Mouse (Mus musculus) urinary bladder, postnatal 10 days (tissue): ENCODE results near the gene 1700029I15Rik.

ENCODE experiments used
- DNase-seq: peaks from one replicate; pipeline ENCODE4 v3.0.0; 2022; ENCODE audit warnings: low spot score

1700029I15Rik gene

DNA sequence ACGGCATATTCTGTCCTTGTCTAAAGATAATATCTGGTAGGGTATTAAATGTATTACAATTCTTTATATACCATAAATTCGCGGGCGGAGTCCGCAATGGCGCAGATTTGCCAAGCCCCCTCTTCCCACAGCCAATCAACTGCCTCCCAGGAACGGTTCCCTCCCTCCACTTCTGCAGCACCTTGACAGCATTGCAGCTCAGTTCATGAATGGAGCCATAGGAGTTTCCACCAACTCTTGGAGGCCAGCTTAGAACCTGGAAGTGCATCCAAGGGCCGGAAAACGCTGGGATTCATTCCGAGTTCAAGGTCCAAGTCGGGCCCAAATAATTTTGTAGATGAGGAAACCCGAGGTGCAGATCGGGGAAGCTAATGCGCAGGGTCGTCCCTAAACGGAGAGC lies 7.8 kb upstream of the 1700029I15Rik start, which contains the start of the genes Pex16 and Large2:
Pex16 (plus strand) TSS at position 163 of the 400 bp plus-strand sequence.
Large2 (minus strand) TSS at position 356 of the 400 bp plus-strand sequence.
- no peak for DNase-seq

- DNase-seq: peak; percentile 84
Measured at GRCm38 (mm10) chr2:92375099-92375623, 7.2 kb upstream of the 1700029I15Rik start.

DNA sequence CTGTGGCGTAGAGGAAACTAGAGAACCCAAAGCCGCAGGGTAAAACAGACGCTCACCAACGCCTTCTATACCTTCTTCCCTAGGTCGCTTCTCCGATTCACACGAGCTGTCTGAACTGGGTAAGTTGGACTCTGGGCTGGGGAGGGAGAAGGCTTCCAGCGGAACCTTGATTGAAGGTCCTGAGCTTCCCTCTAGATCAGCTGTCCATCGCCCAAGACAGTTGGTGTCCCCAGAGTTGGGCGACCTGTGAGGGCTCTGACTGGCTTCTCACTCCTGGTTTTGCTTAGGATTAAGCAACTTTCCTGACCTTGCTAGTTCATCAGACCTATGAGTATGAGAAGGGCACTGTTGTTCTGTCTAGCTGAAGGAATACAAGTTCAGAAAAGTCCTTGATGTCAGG lies 6.5 kb upstream of the 1700029I15Rik start:
- DNase-seq: no peak

DNA sequence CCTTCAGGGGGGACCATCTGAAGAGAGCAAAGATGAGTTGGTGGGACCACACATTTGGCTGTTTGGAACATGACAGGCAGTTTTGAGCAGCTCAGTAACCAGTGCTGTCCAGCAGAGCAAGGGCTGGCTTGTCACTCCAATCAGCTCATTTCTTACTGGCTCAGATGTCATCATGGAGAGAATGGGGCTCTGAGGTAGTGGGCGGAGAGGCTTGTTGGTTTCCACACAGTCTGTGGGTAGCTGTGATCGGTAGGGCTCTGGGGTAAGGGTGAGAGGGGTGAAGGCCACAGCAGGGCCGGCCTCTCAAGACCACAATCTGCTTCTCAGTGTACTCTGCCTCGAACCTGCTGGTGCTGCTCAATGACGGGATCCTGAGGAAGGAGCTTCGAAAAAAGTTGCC lies 6.0 kb upstream of the 1700029I15Rik start:
- DNase-seq: no peak

DNA sequence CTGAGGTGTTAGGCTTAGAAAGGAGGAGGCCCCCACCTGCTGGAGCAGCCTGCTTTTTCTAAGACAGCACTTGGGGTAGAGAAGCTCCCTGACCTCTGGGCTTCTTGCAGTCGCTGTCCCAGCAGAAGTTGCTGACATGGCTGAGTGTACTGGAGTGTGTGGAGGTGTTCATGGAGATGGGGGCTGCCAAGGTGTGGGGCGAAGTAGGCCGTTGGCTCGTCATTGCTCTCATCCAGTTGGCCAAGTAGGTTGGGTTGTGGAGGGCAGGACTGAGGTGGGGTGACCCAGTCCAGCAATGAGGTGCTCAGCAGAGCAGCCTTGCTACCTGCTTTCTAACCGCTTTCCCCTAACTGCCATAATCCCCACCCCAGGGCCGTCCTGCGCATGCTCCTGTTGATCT lies 5.0 kb upstream of the 1700029I15Rik start:
- DNase-seq: no peak

- no peak for DNase-seq
Measured at GRCm38 (mm10) chr2:92379783-92380494, 2.4 kb upstream of the 1700029I15Rik start.

DNA sequence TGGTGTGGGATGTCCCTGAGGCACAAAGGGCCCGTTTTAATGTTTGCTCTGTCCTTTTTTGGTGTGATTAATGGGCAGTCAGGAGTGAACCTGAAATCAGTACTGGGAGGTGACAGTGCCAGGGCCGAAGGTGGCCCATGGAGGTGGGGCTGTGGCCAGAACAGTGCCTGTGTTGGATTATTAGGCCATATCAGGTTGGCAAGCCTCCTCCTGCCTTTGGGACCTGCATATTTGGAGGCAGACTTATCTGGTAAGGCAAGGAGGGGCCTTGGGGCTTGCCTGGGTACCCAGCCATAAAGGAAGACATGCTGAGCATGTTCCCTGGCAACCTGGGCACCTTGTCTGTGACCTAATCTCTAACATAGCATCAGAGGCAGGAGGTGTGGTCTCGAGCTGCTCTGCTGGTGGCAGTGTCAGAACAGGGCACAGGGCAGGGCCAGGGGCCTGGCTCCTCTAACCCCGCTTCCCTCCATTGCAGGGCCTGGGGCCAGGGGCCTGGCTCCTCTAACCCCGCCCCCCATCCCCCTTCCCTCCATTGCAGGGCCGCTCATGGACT lies 1.8 kb upstream of the 1700029I15Rik start:
- no peak for DNase-seq

GRCm38 (mm10) chr2:92381161-92381560 lies 1.2 kb upstream of the 1700029I15Rik start:
- no peak for DNase-seq

DNA sequence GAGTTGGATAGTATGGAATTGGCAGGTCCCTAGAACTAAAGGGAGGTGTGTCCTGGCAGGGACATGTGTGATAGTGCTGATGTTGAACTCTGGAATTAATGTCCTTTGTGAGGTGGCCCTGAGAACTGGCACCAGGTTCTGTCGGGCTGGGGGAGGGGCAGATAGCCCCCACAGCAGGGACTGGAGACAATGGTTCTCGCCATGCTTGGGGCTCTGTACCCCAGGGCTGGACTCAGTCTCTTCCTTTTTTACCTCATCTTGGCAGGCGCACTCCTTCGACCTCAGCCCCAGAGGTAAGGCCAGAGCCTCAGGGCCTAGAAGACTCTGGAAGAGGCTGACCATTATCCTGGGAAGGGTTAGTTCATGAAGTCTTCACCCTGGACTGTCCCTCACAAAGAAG lies 421 bp downstream of the 1700029I15Rik start:
- no peak for DNase-seq

DNA sequence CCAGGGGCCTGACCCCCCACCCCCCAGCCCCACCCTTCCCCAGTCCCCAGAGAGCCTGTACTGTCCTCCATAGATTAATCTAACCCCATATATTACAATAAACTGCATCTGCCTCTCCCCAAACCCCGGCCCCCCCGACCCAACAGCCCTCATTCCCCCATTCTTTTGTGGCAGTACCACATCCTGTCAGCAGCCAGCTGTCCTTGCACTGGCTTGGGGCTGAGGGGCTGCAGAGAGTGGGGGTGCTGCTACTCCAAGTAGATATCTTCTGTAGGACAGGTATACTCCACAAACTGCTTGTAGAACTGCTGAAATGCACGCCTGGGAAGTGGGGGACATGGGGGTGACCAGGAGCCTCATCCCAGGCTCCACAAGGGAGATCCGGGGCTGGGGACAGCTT lies 1.8 kb downstream of the 1700029I15Rik start:
- DNase-seq: no peak

GRCm38 (mm10) chr2:92385113-92386051 lies 3.0 kb downstream of the 1700029I15Rik start:
- DNase-seq: no peak

DNA sequence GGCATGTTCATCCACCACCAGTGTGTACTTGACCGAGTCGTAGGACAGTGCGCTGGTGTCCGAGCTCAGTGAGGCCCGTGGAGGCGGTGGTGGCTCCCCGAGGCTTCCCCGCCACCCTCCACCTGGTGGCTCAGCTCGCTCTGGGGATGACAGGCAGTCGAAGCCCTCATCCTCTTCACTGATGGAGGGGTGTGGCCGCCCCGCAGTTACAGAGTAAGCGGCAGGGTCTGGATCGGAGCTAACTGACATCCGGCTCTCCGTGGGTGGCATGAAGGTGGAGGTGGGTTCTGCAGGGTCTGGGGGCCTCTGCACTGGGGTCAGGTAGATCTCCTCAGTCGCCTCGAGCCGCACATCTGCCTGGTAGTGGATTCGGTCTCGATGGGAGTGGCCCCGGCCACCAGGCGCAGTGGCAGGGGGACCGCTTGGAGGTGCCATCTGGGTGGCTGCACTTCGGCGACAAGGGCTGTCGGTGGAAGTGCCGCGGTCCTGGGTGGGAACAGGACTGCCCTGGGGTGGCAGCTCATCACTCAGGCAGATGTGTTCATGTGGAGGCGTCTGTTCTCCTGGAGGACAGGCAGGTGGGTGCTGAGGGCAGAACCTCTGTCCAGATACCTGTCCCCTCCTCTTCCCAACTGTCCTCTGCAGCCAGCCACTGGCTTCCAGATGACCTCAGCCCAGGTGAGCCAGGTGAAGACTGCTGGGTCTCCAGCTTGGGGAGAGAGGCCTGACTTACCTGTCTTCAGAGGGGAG lies 4.7 kb downstream of the 1700029I15Rik start:
- no peak for DNase-seq

- DNase-seq: no peak
Measured at GRCm38 (mm10) chr2:92387646-92388045, 5.3 kb downstream of the 1700029I15Rik start.

DNA sequence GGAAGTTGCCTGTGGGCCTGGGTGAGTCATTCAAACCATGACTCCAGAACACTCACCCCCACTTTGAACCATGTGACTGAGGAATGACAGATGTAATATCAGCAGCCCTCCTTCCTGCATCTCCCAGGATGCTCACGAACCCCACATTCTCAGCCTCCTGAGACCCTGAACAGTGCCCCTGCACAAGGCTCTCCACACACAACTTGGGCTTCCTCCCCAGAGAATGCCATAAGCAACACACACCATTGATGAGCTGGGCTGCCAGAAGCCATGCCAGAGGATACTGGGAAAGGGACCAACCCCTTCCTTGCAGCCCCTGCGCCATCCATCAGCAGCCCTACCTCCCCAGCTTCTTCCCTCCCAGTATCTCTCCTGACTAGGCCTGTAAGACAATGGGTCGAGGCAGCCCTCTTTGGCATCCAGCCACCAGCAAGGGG lies 5.8 kb downstream of the 1700029I15Rik start:
- no peak for DNase-seq

GRCm38 (mm10) chr2:92388891-92389641 lies 6.7 kb downstream of the 1700029I15Rik start:
- peak; percentile 49 for DNase-seq

- no peak for DNase-seq
Measured at GRCm38 (mm10) chr2:92389645-92390044, 7.3 kb downstream of the 1700029I15Rik start.

DNA sequence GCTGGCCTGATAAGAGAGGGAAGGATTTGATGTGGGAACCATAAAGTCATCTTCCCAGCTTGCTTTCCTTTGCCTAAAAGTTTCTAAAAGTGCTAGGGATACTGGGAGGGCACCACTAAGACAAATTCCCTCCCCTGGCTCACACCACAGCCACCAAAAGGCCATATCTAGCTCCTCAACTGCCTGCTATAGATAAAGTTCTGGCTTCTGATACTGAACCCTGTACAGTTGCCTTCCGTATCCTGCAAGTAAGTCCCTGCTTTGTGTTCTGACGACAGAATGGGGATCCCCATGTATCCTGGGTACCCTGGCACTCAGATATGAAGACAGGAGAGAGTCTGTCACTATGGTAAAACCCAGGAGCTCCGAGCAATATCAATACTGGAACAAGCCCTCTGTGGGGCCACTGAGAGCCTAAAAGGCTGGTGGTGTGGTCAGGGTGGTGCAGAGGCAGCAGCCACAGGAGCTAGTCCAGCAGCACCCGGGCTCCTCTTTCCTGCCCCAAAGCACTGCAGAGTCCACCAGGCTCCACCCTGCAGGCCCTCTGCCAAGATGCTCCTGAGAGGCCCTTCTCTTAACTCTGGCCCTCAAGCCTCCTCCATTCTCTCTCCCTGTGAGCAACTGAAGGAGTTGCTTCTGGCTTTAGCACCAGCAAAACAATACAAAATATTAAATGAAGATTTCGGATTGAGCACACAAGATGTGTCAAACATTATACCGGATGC lies 8.0 kb downstream of the 1700029I15Rik start:
- no peak for DNase-seq

DNA sequence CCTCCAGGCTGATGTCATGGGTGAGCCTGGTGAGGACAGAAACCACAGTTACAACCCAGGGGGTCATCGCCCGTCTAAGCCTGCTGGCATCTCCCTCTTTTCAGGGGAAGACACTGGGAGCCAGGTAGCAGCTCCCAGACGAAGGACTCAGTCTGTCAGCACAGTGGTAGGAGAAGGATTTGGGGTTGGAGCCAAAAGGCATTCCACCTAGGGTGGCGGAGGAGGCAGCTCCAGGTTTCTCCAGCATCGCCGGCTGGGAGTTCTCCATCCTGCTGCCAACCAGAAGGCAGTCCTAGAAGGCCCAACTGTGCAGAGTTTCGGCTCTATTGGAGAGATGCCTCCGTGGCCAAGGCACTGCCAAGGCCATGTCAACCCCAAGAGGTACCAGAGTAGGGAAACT lies 8.8 kb downstream of the 1700029I15Rik start:
- DNase-seq: no peak

DNA sequence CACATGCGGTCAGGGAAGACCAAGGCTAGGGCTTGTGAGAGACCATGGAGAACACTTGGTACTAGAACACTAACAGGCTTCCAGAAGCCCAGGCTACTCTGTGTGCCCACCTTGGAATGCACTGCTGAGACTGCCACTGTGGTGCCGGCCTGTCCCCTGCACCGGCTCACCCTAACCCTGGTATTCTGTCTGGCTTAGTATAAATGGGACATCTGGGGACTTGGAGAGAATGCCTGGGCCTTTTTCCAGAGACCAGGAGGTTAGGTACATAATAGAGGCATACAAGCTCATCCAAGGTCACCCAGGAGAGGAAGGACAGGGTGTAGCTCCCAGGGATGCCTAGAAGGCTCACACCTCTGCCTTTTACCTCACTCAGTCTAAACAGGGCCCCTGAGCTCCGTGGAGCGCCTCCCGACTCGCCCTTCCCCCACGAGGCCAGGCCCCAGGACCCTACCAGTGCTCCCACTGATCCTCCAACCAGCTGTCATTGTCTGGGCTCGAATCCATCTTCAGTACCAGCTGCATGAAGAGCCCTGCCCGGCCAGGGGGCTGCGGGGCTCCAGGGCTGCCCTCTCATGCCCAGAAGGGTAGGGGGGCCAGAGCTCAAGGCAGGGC lies 9.5 kb downstream of the 1700029I15Rik start:
- no peak for DNase-seq
